8 mouse cellular contexts compared by ENCODE assay signal in genomic region chr10:82178257-82179064, GRCm38 (mm10). TPM values are rescaled to one million over a fixed set of nuclear protein-coding genes. Genes with fewer than 3 reads are reported as not detected.
A peak's percentile ranks its signal among the peaks of the same experiment; 100 is the strongest.
DNase-seq lines count a peak whose midpoint lies in the region; ATAC-seq and TF ChIP-seq lines count a peak whose summit lies in the region.

No protein-coding gene starts in this region.

- H3K9me3 ChIP-seq in hindbrain, embryonic 10.5 days: peaks cover 36% of the 10 kb centered on the region
- no peaks in the 10 kb centered on the region for H3K9me3 ChIP-seq in lung, embryonic 15.5 days

- peak; percentile 93 for DNase-seq in NIH3T3 (ENCODE audit: low read depth)
- peak; percentile 84 for DNase-seq in cerebellum, adult 8-10 months
- DNase-seq in frontal cortex, adult 2 months (ENCODE audit: extremely low spot score in 1 of 2, low spot score in 1 of 2): peak; percentile 67 to 91
- peak; percentile 91 for DNase-seq in hindbrain, embryonic 10.5 days (ENCODE audit: low spot score)
- peak; percentile 66 for DNase-seq in layer of hippocampus, adult 9-10 months (ENCODE audit: low spot score)
- DNase-seq in ovary, adult 18-20 months (ENCODE audit: low spot score): peak; percentile 74
- DNase-seq in thymus, adult 2 months: peak; percentile 49

- 0 out of 2 replicates have a peak, but pooled peaks have one; percentile 20 for TF ChIP-seq CTCF in thymus, adult 2 months (IDR thresholded peaks at IDR 0.05; ENCODE audit: borderline replicate concordance, control insufficient read depth, extremely low read depth, insufficient read depth, low read length, poor library complexity)

- H3K27ac ChIP-seq in hindbrain, embryonic 10.5 days: peak overlapping the region; percentile 94
- H3K27ac ChIP-seq in lung, embryonic 15.5 days: peak overlapping the region; percentile 98
- no peak overlapping the region for H3K27ac ChIP-seq in thymus, adult 2 months (ENCODE audit: control insufficient read depth, insufficient read depth, low read length)

- no peaks in the 10 kb centered on the region for H3K36me3 ChIP-seq in hindbrain, embryonic 10.5 days
- no peaks in the 10 kb centered on the region for H3K36me3 ChIP-seq in lung, embryonic 15.5 days
- H3K36me3 ChIP-seq in thymus, adult 2 months (ENCODE audit: control insufficient read depth, insufficient read depth, low read length): no peaks in the 10 kb centered on the region

- no peak for TF ChIP-seq POLR2A in thymus, adult 2 months (IDR thresholded peaks at IDR 0.05; ENCODE audit: control insufficient read depth, extremely low read depth, insufficient read depth, low read length, poor library complexity)

- peak overlapping the region; percentile 76 for H3K4me3 ChIP-seq in hindbrain, embryonic 10.5 days
- peak overlapping the region; percentile 76 for H3K4me3 ChIP-seq in lung, embryonic 15.5 days
- peak overlapping the region; percentile 60 for H3K4me3 ChIP-seq in thymus, adult 2 months (ENCODE audit: control insufficient read depth, insufficient read depth, low read length)

- 8% methylated on average over 47 of the region's 47 CpGs for WGBS in hindbrain, embryonic 10.5 days
- WGBS in lung, embryonic 15.5 days: 4% methylated on average over 47 of the region's 47 CpGs
- WGBS in thymus, adult 2 months: 7% methylated on average over 47 of the region's 47 CpGs

- H3K4me2 ChIP-seq in lung, embryonic 15.5 days: peak overlapping the region; percentile 88

- peaks cover 9% of the 10 kb centered on the region; the same call in 1 of the 2 replicates for H3K4me1 ChIP-seq in hindbrain, embryonic 10.5 days (replicated peaks)
- no peaks in the 10 kb centered on the region for H3K4me1 ChIP-seq in lung, embryonic 15.5 days
- H3K4me1 ChIP-seq in thymus, adult 2 months (replicated peaks; ENCODE audit: control insufficient read depth, insufficient read depth, low read length): 0 out of 2 replicates have a peak, but pooled peaks cover 2% of the 10 kb centered on the region

- H3K27me3 ChIP-seq in hindbrain, embryonic 10.5 days (ENCODE audit: insufficient read depth, poor library complexity, severe bottlenecking): no peaks in the 10 kb centered on the region
- no peaks in the 10 kb centered on the region for H3K27me3 ChIP-seq in lung, embryonic 15.5 days
- H3K27me3 ChIP-seq in thymus, adult 2 months (ENCODE audit: control insufficient read depth, insufficient read depth, low read length): no peaks in the 10 kb centered on the region

- H3K9ac ChIP-seq in lung, embryonic 15.5 days: peak overlapping the region; percentile 68

- ATAC-seq in lung, embryonic 15.5 days (ENCODE audit: borderline replicate concordance, extremely low read depth, low FRiP score, low TSS enrichment): peak; percentile 99

RNA-seq across cellular contexts. Expression of gene AU041133, which starts 50.6 kb away (rescaled TPM):
- polyA plus RNA-seq in frontal cortex, adult 2 months (2012; rRNA removed): 3.1 and 3.7 TPM in 2 replicates
- polyA plus RNA-seq in hindbrain, embryonic 10.5 days (2016; fragmentation: Nextera tagmentation; extraction: Ambion mirVana): 3.9 and 4.3 TPM in 2 replicates
- 6.8 and 7.2 TPM in 2 replicates for polyA plus RNA-seq in lung, embryonic 15.5 days (2015; fragmentation: Nextera tagmentation; extraction: Ambion mirVana)
- 0.35 and 0.45 TPM in 2 replicates for polyA plus RNA-seq in thymus, adult 2 months (2012; rRNA removed)
